ENCODE assay signal across 9 mouse cellular contexts in the genomic region with DNA sequence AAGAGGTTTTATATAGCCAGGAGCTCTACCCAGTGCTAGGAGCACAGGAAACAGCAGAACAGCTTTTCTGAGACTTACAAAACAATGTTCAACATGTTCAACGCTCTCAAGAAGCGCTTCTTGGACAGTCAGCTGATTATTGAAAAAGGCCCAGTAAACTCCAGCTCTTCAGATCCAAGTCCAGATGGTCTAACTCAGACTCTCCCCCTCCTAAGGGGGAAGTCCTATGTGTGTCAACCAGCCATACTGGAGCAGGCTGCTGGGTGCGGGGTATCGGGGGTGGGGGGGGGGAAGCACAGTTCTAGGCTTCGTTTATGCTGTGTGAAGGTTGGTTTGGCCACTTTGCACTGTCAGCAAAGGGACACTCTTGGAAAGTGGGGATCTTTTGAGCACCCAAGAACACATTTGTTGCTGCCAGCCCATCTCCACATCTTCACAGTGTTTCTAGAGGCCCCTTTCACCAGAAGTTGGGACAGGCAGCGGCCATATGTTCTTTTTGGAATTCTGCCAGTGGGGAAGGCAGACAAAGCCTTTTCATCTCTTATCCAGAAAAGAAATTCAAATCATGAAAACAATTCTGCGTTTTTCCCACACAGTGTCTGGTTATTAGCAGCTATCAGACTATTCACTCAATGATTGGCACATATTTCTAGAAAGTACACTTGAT.
DNase-seq lines count a peak whose midpoint lies in the region; ATAC-seq lines count a peak whose summit lies in the region.
"Had no signal": no experiment of that assay in that cellular context is flagged by ENCODE, and none has a peak within 500 bp of the region (broad histone marks: within the 10 kb centered on the region; RNA-seq: fewer than 3 reads in every experiment).

No protein-coding gene starts in this region.

- H3K27ac ChIP-seq in forebrain, embryonic 16.5 days (ENCODE audit: low read length): no peak overlapping the region
- H3K27ac ChIP-seq in forebrain, embryonic 12.5 days: no peak overlapping the region
- H3K27ac ChIP-seq: macrophage had no signal

- peak; percentile 55 to 60 for DNase-seq in kidney, postnatal 4 days
- no peak for DNase-seq in kidney, adult 18-20 months
- peak; percentile 86 to 88 for DNase-seq in cerebellum, postnatal 10 days
- peak; percentile 36 to 50 for DNase-seq in layer of hippocampus, postnatal 14 days (ENCODE audit: low spot score in 2 of 2)
- no peak for DNase-seq in testis, postnatal 10 days (ENCODE audit: low spot score)

- no peak overlapping the region for H3K4me3 ChIP-seq in forebrain, embryonic 16.5 days (replicated peaks; ENCODE audit: low read length)
- no peak overlapping the region for H3K4me3 ChIP-seq in forebrain, embryonic 12.5 days (replicated peaks)

- peak; percentile 52; the same call in 1 of the 2 replicates for ATAC-seq in forebrain, embryonic 16.5 days
- no peak for ATAC-seq in forebrain, embryonic 12.5 days (ENCODE audit: low FRiP score)
- ATAC-seq in granulocyte monocyte progenitor cell, adult 5-6 weeks (replicated peaks; ENCODE audit: poor library complexity, severe bottlenecking): no peak

- H3K36me3 ChIP-seq in forebrain, embryonic 16.5 days (ENCODE audit: control insufficient read depth, insufficient read depth): no peaks in the 10 kb centered on the region
- no peaks in the 10 kb centered on the region for H3K36me3 ChIP-seq in forebrain, embryonic 12.5 days (replicated peaks)

- no peak overlapping the region for H3K4me2 ChIP-seq in forebrain, embryonic 16.5 days (ENCODE audit: low read length)
- H3K4me2 ChIP-seq in forebrain, embryonic 12.5 days: no peak overlapping the region

- no peaks in the 10 kb centered on the region for H3K9me3 ChIP-seq in forebrain, embryonic 16.5 days (ENCODE audit: control insufficient read depth, low read length)
- no peaks in the 10 kb centered on the region for H3K9me3 ChIP-seq in forebrain, embryonic 12.5 days

- 62% methylated on average over 7 of the region's 7 CpGs for WGBS in forebrain, embryonic 16.5 days
- WGBS in forebrain, embryonic 12.5 days: 80% methylated on average over 7 of the region's 7 CpGs

- H3K27me3 ChIP-seq in forebrain, embryonic 16.5 days (replicated peaks; ENCODE audit: control insufficient read depth, insufficient read depth, low read length): no peaks in the 10 kb centered on the region
- H3K27me3 ChIP-seq in forebrain, embryonic 12.5 days: no peaks in the 10 kb centered on the region

- no peaks in the 10 kb centered on the region; the same call in 1 of the 2 replicates for H3K4me1 ChIP-seq in forebrain, embryonic 16.5 days (replicated peaks; ENCODE audit: control insufficient read depth, insufficient read depth, low read length)
- no peaks in the 10 kb centered on the region for H3K4me1 ChIP-seq in forebrain, embryonic 12.5 days

- no peak overlapping the region for H3K9ac ChIP-seq in forebrain, embryonic 16.5 days (replicated peaks; ENCODE audit: low read depth, low read length)
- H3K9ac ChIP-seq in forebrain, embryonic 12.5 days: no peak overlapping the region

Comparison
In these comparisons a context has a peak if more than half of its experiments do, and no peak if none do; other contexts are left out.
1. DNase-seq: peak in kidney, postnatal 4 days (2 of 2), cerebellum, postnatal 10 days (2 of 2) and layer of hippocampus, postnatal 14 days (2 of 2); none in kidney, adult 18-20 months (single experiment) and testis, postnatal 10 days (single experiment).